Mouse (Mus musculus): ENCODE measurements around the gene Erich6. TPM values are rescaled to one million over a fixed set of nuclear protein-coding genes. Genes with fewer than 3 reads are reported as not detected.
"Not testable (repeated sequence)": the region's sequence is repeated elsewhere in the genome, so short reads cannot be mapped to it uniquely, and the experiment has no call there.

The Erich6 gene
- total RNA-seq, 2 experiments from 2014 or later = 0.13 TPM; not detected in 1

DNA sequence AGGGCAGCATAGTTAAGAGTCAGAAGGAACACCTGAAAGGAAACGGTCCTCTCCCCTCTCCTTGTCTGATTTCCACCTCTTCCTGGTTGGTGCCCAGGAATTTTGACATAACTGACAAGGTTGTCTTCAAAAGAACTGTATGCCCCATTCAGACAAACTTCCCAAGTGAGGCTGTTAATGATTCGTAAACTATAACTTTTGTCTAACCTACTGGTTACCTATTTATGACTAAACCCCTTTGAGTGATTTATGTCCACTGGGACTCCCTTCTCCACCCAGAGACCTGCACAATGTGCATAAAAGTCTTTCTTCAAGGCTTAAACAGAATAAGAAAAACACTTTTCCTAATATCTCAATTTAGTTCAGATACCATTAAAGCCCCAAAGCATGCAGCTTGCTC lies 10.2 kb upstream of the Erich6 start:
- no peak for DNase-seq (ENCODE audit: low spot score in 2 of 2)

DNA sequence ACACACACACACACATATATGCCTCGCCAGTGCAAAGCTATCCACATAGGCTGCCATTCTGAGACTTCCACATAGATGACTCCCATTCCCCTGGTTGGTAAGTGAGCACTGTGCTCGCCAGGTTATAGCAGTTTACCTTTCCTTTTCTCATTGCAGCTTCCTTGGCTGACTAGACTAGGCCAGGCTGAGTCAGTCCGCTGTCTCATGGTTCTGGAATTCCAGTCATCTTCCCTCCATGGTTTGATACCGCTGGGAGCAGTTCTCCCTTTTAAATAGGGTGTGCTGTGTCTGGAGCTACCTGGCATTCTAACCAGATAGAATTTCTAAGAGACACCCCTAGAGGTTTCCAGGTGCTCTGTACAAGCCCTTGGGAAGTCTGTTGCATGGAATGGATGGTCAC lies 9.2 kb upstream of the Erich6 start:
- DNase-seq (ENCODE audit: low spot score in 2 of 2) = no peak

DNA sequence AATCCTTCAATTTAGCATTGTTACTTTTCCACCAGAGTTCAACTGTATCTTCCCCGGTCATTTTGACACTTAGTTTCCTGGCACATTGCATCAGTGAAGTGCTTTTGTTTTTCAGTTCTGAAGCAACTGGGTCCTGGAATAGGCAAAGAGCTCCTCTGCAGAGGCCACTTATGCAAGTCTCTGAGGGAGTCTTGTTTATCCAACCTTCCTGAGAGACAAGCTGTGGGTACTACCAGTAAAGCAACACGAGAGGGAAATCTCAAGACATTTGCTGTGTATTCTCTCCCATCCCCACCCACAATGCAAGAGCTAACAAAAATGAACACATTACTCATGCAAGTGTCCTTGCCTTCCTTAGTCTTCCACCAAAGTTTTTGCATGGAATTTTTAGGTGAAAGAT lies 5.3 kb downstream of the Erich6 start:
- DNase-seq (ENCODE audit: low spot score in 2 of 2) = no peak

DNA sequence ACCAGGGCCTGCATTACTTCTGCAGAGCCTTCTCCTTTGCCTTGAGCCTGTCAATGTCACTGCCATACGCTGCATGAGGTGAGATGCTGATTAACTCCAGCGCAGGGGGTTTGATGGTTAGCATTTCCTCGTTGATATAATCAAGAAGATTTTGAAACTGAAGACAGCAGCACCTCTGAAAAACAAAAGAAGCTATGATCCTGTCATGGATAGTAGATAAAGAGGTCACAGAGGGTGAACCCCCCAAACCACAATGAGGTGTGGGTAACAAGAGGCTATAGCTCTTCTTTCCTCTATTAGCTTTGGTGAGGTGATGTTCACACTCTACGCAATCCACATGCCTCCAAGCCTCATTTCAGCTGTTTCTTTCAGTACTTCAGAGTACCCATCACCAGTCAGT lies 12.0 kb downstream of the Erich6 start:
- no peak for DNase-seq (ENCODE audit: low spot score in 2 of 2)

DNA sequence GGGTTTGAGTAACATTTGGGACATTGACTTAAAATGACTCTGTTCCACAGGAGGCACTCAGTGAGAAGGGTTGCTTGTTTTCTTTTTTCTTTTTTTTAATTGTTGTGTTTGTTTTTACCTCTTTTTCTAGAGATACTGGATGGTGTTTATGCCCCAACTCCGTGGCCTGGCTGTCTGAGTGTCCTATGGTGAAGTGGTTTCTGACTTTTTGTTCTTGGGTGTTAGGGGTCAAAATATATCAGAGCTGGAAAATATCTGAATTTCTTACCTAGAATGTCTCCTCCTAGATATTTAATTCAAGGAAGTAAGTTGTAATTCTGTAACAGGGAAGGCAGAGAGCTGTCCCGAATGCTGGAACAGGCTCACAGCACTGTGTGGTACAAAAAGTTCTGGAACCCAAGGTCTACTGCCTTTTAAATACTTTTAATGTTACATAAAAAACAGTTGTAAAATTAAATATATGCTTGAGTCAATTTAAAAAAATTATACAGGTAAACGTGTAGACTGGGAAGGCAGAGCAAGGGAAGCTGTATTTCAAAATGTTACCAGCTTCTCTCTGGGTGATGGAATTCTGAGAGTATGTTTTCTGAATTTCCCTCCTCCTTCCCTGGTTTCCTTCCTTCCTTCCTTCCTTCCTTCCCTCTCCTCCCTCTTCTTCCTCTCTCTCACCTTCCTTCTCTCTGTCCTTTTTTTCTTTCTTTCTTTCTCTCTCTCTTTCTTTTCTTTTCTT lies 14.2 kb downstream of the Erich6 start:
- DNase-seq (ENCODE audit: low spot score in 2 of 2) = no peak

DNA sequence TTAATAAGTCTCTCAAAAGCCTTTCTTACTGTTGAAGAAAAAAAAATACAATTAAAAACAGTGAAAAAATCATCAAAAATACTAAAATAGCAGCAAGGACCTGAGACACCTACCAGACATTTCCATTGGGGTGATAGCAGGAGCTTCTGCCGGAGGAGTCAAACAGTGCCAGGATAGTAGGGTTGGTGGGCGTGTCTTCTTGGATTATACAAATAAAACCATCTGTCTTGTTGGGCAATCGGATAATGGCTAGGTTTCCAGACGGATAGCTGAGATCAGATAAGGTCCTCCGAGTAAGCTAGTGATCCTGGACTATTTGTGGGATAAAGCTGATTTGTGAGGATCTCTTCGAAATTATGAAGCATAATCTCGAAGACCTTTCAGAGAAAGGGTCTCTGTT lies 15.9 kb downstream of the Erich6 start:
- no peak for DNase-seq (ENCODE audit: low spot score in 2 of 2)

DNA sequence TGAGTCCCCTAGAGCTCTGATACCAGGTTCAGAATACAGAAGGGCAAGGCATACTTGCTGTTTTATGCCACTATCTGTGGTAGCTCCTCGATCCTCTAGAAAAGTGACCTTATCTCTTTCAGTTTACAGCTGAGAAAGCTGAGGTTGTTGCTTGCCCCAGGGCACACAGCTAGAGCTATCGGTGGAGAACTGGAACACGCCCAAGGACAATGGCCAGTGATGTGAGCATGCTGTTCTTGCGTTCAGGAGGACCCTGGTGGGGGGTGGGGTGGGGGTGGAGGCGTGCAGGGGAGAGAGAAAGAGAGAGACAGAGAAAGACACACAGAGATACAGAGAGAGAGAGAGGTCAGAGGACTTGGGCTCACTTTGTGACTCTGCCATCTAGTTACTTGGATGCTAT lies 27.0 kb downstream of the Erich6 start:
- DNase-seq (ENCODE audit: low spot score in 2 of 2) = no peak

DNA sequence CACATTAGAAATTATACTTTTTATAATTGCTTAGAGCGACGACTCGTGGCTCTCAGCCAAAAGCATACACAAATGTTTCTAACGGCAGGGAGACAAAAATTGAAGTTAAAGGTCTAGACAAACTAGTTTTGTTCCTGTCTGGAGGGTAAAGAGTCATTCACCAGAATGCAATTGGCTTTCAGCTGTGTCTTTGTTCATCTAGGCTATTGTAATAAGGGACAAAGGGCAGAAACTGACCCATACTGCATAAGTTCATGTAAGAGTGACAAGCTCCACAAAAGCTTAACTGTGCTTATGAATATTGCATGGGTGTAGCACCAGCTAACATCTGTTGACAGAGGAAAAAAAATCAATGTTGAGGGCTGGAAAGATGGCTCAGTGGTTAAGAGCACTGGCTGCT lies 28.5 kb downstream of the Erich6 start:
- no peak for DNase-seq (ENCODE audit: low spot score in 2 of 2)

DNA sequence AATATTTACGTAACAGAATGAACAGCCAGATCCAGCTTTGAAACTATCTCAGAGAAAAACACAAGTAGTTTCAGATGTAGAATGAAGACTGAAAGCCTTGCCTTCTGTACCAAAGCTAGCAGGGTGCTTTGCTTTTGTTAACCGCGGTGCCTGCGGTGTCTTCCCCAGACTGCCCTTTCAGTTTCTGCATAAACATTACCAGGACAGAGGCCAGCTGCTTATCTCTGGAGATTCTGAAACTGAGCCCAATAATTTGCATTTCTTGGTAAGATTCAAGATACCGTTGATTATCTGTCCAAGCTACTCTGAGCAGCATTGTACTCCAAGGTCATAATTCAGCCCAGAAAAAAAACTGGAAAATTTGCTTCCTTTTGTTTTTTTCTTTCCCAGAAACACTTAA lies 43.4 kb downstream of the Erich6 start:
- DNase-seq (ENCODE audit: low spot score in 2 of 2) = no peak

DNA sequence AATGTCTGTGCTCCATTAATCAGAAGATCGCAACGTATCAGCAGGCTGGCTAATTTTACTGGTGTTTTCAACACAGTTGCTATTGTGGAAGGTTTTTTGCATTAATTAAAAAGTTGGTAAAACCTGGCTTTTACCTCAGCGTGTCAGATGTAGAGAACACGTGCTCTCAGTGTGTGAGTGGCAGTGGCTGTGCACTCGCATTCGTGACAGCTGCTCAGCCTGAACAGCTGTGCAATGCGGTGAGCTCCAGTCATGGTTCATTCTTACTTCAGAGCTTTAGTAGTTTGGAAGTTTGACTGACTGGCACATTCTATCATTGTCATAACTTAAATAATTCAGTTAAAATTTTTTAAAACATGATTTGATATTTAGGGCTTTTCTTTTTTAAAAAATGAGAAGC lies 44.3 kb downstream of the Erich6 start:
- DNase-seq (ENCODE audit: low spot score in 2 of 2) = not testable (repeated sequence)

DNA sequence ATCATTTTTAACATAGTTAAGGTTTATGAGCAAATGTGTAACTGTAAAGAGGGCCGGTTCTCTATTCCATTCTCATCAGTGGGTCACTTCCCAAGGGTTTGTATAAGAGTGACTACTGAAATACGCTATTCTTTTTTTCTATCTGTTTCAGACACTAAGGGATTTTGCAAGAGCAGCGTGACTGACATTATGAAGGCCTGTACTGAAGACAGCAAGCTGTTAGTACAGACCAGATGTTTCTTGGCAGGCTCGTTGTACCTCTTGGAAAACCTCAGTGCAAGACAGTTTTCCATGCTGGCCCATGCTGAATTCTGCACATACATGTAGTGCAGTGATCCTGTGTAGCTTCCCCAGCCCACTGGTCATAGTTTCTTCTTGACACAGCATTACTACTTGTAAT lies 46.5 kb downstream of the Erich6 start:
- not testable (repeated sequence) for DNase-seq (ENCODE audit: low spot score in 2 of 2)

DNA sequence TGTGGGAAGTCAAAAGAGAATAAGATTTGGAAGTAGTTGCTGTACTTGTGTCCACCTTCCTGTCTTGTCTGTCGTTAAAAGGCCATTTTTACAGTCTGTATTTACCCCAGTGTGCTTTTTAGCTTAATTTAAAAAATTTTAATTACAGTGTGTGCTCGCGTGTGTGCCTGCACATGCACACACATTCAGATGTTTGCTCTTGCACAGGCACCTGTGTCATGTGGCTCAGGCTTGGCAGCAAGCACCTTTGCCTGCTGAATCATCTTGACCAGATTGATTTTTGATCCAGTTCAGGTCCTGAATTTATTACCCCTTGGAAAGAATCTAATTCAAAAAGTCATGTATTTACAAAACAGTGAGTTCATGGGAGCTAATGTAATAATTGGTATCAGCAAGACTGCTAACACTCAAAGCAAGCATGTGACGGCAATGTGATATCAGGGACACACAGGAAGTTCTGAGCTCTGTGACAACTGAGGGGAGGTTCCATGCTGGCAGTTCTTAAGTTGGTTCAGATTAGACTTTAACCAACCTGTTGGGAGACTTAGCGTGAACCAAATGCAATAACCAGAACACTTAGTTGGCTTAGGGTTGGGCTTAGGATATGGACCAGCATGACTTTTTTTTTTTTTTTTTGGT lies 54.1 kb downstream of the Erich6 start:
- DNase-seq (ENCODE audit: low spot score in 2 of 2) = no peak

DNA sequence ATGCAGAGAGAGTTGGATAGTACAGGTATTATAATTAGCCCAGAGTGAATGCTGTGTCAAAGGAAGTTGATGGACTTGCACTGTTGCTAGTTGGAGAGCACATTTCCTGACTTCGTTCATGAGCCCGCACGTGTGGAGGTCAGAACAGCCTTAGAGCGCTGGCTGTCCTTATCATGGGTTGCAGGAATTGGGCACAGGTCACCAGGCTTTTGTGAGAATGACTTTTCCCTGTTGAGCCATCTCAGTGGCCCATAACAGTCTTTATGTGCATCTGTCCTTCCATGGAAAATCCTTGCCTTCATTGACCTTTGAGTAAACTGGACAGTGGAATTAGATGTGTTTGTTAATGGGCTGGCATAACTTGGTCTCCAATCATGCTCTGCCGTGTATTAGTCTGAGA lies 54.7 kb downstream of the Erich6 start:
- no peak for DNase-seq (ENCODE audit: low spot score in 2 of 2)

DNA sequence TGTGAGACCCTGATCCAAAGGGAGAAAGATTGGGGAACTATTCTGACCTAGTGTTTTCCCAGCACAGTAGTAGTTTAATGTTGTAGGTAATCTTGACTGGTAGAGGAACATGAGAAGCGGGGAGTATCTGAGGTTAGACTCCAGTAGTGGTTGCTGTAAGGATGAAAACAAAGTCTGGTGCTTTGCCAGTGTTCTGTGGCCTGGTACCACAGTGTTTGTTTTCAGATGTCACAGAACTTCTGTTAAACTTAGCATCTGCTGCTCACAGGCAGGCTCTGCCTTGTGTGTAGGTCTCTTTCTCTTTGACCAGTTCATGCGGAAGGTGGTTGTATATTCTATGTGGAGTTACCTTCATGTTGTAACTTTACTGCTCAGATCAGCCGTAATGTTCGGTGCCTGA lies 55.5 kb downstream of the Erich6 start:
- DNase-seq (ENCODE audit: low spot score in 2 of 2) = no peak

DNA sequence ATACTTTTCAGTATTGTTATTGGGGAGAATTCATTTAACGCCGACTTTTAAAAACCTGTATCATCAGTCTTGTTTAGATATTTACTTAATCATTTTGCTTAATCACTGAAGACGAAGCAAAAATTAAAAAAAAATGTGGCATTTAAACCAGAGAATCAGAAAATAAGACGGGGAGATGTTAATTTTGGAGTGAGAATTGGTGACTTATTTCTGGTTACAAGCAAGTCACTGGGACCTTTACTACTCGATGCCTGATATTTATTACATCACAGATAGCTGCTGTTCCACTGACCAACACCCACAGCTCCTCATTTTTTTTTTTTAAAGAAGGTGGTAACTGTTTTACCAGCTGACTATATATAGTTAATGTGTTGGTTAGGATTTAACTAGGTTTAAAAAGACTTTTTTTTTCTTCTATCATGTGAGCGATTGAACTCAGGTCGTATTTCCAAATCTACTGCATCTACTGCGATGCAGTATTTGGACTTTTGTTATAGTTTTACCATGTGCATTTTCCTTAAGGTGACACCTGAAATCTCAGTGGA lies 59.4 kb downstream of the Erich6 start:
- no peak for DNase-seq (ENCODE audit: low spot score in 2 of 2)

DNA sequence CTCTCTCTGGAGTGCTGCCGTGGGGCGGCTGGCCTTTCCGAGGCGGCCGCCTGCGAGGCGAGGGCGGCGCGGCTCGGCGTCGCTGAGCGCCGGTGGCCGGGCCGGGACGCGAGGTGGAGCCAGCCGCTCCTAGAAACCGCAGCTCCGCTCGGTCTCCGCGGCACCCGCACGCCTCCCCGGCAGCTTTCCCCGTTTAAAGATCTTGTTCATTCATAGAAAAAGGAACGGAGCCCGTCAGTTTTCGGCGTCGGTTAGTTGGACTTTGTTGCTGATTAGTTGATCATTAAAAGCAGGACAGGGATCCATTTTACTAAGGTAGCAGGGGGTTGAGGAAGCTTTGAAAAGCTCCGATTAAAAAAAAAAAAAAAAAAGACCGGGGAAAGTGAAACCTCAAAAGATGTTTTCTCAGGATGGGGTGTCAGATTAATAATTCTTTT lies 59.9 kb downstream of the Erich6 start:
- peak; percentile 22 to 64 for DNase-seq (ENCODE audit: low spot score in 2 of 2)

DNA sequence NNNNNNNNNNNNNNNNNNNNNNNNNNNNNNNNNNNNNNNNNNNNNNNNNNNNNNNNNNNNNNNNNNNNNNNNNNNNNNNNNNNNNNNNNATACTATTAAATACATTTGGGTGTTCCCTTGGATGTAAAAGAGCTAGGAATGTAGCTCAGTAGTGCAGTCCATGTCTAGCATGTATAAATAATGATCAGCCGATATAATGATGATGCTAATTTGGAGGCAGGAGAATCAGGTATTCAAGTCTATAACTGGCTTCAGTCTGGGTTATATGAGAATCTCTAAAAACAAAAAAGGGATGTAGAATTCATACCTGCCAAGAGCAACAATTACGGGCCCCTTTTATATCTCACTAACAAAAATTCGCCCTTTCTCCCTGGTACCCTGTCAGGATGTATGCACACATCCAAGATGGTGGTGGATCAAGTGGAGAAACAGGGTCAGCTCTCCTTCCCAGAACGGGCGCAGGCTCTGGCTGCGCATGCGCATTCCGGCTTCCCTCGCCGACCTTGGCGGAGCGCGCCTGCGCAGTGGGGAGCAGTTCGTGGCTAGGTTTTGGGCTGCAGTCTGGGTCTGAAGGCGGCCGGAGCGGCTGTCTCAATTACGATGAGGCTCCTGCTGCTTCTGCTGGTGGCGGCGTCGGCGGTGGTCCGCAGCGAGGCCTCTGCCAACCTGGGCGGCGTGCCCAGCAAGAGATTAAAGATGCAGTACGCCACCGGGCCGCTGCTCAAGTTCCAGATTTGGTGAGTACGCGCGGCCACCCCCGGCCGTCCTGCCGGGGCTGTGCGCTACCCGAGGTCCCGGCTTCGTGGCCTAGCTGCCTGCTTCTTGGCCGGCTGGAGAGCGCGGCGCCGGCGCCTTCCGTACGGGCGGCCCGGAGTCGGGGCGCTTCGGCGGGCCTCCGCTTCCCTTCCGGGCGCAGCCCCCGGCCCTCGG lies 60.6 kb downstream of the Erich6 start, which contains the start of gene Selenot:
Gene Selenot, plus strand, starts transcription at position 500 of the 930 bp plus-strand sequence.
- peak; percentile 94 to 96 for DNase-seq (ENCODE audit: low spot score in 2 of 2)

DNA sequence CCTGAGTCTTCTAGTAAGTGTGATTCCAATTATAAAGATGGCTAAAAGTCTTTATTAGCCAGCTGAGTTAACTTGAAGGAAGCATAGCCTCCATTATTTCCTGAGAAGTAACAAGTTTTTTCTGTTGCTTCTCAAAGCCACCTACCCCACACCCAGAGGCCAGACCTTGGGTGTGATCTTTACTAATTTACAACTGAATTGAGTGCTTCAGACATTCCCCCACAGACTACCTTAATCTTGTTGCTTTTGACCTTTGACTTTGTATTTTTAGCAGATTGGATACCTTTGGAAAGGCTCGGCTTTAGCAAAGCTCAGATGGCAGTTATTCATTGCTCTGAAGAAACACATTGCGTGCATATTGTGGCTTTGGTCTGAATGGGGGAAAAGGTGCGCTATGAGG lies 66.2 kb downstream of the Erich6 start:
- DNase-seq (ENCODE audit: low spot score in 2 of 2) = no peak

Data from gastrocnemius, postnatal 4 days (tissue).